Mouse (Mus musculus) gastrocnemius, postnatal 10 days (tissue): ENCODE measurements at regions not wholly inside any gene's neighbourhood (a gene's known extent, or its start where the extent isn't known, plus 50 kb on each side); places are given as distances from the start of the nearest gene placed in this dataset.

Experiments
- DNase-seq: peaks from one replicate; pipeline ENCODE4 v3.0.0; 2021; ENCODE audit warnings: mixed read lengths

DNA sequence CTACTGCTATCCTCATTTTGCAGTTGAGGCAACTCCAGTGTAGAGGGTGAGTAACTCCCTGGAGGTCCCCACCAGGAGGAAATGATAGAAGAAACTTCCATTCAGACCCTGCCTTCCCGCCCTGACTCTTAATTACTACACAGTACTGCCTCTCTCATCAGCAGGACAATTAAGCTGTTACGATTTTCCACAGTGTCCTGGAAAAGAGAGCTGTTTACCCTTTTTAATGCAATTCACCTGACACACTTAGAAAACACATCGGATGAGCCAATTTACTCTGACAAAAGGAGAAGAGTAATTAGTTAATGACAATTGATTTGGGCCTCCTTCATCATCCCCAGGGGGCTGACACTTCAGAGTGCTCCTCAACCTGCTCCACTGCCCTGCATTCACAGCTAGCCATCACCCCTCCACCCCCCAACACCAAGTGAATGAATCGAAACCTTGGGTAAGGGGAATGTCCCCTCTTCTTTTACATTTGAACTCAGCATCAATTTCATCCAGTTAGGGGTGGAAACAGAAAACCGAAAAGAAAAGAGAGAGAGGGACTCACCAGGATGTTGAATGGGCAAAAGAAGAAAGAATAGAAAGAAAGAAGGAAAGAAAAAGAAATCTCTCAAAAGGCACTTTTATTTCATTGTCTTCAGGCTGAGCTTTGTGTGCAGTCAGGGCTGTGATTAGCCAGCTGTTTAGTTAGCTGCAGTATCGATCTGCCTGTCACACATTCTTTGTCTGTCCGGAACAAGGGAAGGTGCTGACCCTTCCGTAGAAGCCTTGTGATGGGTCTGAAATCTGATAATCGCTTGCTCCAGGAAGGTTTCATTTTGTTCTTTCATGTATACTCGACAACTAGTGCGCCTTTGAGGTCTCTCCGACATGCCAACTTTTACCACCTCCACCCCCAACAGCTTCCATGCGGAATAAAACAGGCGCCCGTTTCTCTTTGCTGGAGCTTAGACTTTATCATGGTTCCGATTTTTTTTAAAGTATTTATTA is 482.6 kb upstream of the Tenm4 start:
- no peak for DNase-seq

GRCm38 (mm10) chr7:95689161-95689833 is 481.7 kb upstream of the Tenm4 start:
- no peak for DNase-seq

DNA sequence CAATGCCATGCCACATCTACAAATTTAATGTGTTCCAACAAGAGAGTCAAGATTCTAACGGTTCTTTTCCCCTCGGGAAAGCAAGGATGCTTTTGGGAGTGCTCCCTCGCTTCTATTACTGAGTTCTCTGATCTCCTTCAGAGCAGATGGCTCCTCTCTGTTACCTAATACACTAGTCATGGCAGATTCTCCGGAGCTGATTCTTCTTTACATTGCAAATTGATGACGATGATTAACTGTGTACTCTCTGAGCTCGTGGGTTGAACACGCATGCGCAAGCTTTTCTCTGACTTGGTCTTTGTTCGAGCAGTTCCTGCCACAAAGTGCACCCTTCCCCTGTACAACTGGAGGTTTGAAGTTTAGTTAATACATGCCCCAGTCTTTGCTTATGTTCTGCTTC is 471.5 kb upstream of the Tenm4 start:
- DNase-seq: no peak

GRCm38 (mm10) chr7:95710088-95710487 is 461.0 kb upstream of the Tenm4 start:
- no peak for DNase-seq

GRCm38 (mm10) chr7:95720083-95720482 is 451.0 kb upstream of the Tenm4 start:
- no peak for DNase-seq

DNA sequence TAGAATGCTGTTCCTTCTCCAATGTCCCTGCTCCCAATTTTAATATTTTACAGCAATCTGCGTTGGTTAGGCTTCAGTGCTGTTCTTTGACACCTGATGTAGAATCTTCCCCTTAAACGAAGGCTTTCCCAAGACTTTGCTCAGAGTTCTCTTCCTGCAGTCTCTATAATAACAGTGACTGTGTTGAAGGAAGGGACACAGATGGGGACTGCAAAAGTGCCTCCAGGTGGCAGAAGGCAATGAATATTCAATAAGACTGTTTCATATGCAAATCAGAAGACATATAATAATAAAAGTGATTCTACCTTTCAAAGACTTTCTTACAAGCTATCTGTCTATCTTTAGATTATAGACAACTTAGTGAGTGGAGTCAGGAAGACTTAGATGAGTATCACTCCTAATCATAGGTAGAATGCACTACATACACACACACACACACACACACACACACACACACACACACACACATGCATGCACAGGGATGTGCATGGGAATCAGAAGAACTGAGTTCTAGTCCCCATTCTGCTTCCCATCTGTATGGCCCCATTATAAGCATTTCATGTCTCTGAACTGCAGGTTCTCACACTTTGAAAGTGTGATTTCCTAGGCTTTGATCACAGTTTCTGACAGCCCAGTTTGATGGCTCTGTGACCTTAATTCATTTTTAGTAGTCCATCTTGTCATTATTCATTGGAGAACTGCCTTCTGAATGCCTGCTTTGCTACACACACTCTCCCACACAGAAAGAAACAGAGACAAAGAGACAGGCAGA is 445.1 kb upstream of the Tenm4 start:
- no peak for DNase-seq

- DNase-seq: no peak
These were observed 437.2 kb upstream of the Tenm4 start for GRCm38 (mm10) chr7:95733807-95734206.

DNA sequence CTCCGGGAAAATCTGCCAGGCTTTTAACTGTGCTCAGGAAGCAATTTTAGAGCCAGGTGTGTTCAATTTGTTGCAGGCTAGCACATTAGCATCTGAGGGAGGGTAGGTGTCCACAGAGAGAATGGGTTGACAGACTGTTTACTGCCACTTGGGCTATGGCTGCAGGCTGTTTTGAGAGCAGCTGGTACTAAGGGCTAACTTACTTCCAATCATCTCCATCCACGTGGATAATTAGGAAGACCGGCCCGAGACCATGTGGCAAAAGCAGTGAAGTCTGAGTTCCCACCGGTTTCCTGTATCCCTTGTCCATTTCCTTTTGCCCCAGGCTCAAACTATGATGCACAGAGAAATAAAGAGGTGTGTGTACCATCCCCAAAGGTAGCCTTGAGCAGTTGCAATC is 436.5 kb upstream of the Tenm4 start:
- no peak for DNase-seq

DNA sequence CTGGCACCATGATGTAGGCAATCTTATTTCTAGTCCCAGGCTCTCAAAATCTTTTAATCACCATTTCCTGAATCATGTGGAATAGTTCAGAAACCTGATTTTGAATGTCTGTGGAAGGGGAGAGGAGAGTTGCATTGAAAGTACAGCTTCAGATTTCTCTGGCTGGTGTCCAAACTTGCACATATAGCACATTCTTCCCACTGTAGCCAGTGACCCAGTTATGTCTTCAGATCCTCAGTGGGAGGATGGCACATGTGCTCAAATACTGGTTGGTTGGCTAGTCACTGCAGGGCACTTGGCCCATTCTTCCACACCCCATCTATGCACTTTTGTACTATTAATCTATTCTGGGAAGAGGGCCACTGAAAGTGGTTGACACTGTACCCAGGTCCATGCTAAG is 434.3 kb upstream of the Tenm4 start:
- DNase-seq: no peak

DNA sequence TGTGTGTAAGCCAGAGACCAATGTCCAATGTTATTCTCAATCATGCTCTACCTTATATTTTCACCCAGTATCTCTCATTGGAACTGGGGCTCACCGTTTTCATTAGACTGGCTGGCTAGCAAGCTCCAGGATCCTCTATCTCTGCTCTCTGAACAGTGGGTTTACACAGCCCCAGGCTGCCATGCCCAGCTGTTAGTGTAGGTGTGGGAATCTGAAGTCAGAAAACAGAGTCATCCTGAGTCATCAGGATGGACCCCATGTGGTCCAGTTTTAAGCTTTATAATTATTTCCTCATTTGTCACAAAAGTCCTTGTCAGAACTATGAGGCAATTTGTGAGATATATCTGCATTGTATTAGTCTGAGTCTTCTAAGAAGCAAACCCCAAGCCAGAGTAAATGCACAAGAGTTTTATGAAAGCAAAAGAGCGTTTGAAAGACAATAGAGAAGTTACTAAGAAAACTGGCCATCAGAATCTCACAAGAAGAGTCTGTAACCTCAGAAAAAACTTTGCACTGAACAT is 432.3 kb upstream of the Tenm4 start:
- DNase-seq: no peak

GRCm38 (mm10) chr7:95739779-95740178 is 431.3 kb upstream of the Tenm4 start:
- DNase-seq: no peak

DNA sequence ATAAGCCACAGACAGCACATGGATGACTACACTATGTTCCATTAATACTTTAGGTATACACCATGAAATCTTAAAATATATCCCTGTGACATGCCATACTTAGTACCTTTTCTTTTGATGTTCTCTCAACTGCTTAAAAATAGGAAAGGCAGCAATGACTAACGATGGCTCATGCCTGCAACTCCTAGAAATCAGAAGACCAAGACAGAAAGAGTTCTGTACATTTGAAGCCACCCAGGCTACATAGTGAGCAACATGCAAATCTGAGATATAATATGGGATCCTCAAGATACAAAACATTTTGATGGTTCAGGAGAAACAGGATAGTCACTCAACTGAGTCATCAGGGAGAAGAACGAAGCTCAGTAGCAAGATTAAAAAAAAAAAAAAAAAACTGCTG is 412.7 kb upstream of the Tenm4 start:
- no peak for DNase-seq

- no peak for DNase-seq
These were observed 409.9 kb upstream of the Tenm4 start for GRCm38 (mm10) chr7:95760945-95761661.

- no peak for DNase-seq
These were observed 404.5 kb upstream of the Tenm4 start for GRCm38 (mm10) chr7:95766356-95767150.

DNA sequence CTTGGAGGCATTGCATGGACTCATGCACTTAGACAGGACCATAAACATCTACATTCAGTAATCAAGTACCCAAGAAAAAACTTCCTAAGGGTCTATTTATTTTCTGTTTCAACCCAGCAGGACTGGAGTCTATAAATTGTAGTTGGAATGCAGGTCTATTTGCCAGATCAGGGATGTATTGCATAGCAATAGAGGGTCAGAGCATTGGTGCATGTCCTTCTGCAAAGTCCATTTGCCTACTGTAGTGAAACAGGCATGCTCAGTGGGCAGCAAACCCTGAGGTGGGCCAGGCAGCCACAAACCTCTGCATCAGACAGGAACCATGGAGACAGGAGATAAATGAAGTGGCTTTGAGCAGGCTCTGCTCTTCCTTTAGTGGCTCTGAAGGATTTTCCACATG is 386.5 kb upstream of the Tenm4 start:
- DNase-seq: no peak

GRCm38 (mm10) chr7:95787543-95787942 is 383.5 kb upstream of the Tenm4 start:
- DNase-seq: no peak

GRCm38 (mm10) chr7:95787951-95788350 is 383.1 kb upstream of the Tenm4 start:
- no peak for DNase-seq

- no peak for DNase-seq
These were observed 381.6 kb upstream of the Tenm4 start for GRCm38 (mm10) chr7:95789424-95789823.

DNA sequence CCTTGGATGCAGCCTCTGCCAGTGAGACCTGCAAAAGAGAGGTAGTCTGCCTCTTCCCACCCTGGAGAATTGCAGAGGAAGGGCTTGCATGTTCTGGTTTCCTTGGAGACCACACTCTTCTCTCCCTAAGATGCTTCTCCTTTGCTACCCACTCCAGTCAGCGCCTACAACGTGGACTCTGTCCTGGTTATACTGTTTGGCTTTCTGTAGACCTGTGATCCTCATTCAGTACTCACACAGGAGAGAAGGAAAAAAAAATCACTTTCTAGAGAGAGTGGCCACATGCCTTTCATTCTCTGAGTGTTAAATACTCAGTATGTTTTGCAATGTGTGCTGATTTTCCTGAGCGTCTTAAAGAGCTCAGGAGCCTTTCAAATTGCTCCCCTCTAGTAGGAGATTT is 372.0 kb upstream of the Tenm4 start:
- DNase-seq: no peak

DNA sequence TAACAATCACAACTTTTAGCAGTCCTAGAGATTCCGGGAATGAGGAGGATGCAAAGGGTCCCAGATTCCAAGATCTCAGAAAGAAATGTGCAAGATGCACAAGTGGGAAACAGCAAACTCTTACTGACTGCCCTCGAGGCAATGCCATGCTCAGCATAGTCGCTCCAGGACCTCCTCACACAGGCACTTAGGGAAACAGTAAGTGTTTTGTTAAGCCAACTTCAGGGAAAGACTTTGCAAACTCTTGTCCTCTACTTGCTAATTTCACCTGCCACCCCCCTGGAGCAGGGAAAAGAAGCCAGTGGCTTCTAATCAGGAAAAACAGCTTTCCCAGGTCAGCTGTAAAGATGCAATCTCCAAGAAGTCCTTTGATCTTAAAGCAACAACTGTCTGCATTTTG is 361.4 kb upstream of the Tenm4 start:
- DNase-seq: no peak

- DNase-seq: no peak
These were observed 360.9 kb upstream of the Tenm4 start for GRCm38 (mm10) chr7:95810096-95810495.
